Mouse (Mus musculus): Measurements from ENCODE around the gene Hnrnph1. TPM values are rescaled to one million over a fixed set of nuclear protein-coding genes. Genes with fewer than 3 reads are reported as not detected.

Gene Hnrnph1
- polyA plus RNA-seq, 1 experiment from 2014 or later = 482 TPM

- 88% methylated on average over 5 of the region's 5 CpGs for WGBS
- Histone ChIP-seq H3K4me1 (replicated peaks) (peaks cover 37% of the 10 kb centered on the region), H3K27me3 (no peaks in the 10 kb centered on the region), H3K4me3 (no peak overlapping the region), H3K27ac (replicated peaks) (no peak overlapping the region), H3K4me2 (no peak overlapping the region), H3K9me3 (no peaks in the 10 kb centered on the region), H3K9ac (no peak overlapping the region), H3K36me3 (peaks cover 11% of the 10 kb centered on the region)
- no peak for ATAC-seq (ENCODE audit: low read depth)
These were observed 1.4 kb upstream of the Hnrnph1 start for GRCm38 (mm10) chr11:50375421-50375820.

GRCm38 (mm10) chr11:50376156-50376790 lies 517 bp upstream of the Hnrnph1 start:
- Histone ChIP-seq H3K4me3 (peak overlapping the region; percentile 97), H3K27ac (replicated peaks) (peak overlapping the region; percentile 99), H3K4me1 (replicated peaks) (peaks cover 34% of the 10 kb centered on the region), H3K9me3 (no peaks in the 10 kb centered on the region), H3K27me3 (no peaks in the 10 kb centered on the region), H3K4me2 (peak overlapping the region; percentile 86), H3K9ac (peak overlapping the region; percentile 86), H3K36me3 (peaks cover 12% of the 10 kb centered on the region)
- 28% methylated on average over 10 of the region's 10 CpGs for WGBS
- ATAC-seq (ENCODE audit: low read depth) = no peak

GRCm38 (mm10) chr11:50377892-50378684 lies 1.3 kb downstream of the Hnrnph1 start:
- WGBS = under 1% methylated on average over 64 of the region's 71 CpGs
- Histone ChIP-seq H3K4me2 (peak overlapping the region; percentile 97), H3K9me3 (no peaks in the 10 kb centered on the region), H3K4me3 (peak overlapping the region; percentile 97), H3K27me3 (no peaks in the 10 kb centered on the region), H3K36me3 (peaks cover 22% of the 10 kb centered on the region), H3K9ac (peak overlapping the region; percentile 99), H3K27ac (replicated peaks) (peak overlapping the region; percentile 99), H3K4me1 (replicated peaks) (peaks cover 40% of the 10 kb centered on the region)
- peak; percentile 86 for ATAC-seq (ENCODE audit: low read depth)

- Histone ChIP-seq H3K4me3 (peak overlapping the region; percentile 97), H3K9me3 (no peaks in the 10 kb centered on the region), H3K36me3 (peaks cover 29% of the 10 kb centered on the region), H3K4me1 (replicated peaks) (peaks cover 40% of the 10 kb centered on the region), H3K27me3 (no peaks in the 10 kb centered on the region), H3K9ac (peak overlapping the region; percentile 99), H3K4me2 (peak overlapping the region; percentile 97), H3K27ac (replicated peaks) (no peak overlapping the region)
- WGBS = 75% methylated on average over 12 of the region's 12 CpGs
- no peak for ATAC-seq (ENCODE audit: low read depth)
These were observed 2.4 kb downstream of the Hnrnph1 start for GRCm38 (mm10) chr11:50379023-50379752.

- H3K9me3 ChIP-seq = no peaks in the 10 kb centered on the region
- peaks cover 35% of the 10 kb centered on the region for H3K4me1 ChIP-seq (replicated peaks)
- H3K36me3 ChIP-seq = peaks cover 43% of the 10 kb centered on the region
- H3K27ac ChIP-seq (replicated peaks) = no peak overlapping the region
- ATAC-seq (ENCODE audit: low read depth) = no peak
- WGBS = 29% methylated on average over 4 of the region's 4 CpGs
- no peaks in the 10 kb centered on the region for H3K27me3 ChIP-seq
- H3K4me3 ChIP-seq = peak overlapping the region; percentile 34
- H3K4me2 ChIP-seq = peak overlapping the region; percentile 58
- peak overlapping the region; percentile 28; the same call in 1 of the 2 replicates for H3K9ac ChIP-seq
These were observed 4.5 kb downstream of the Hnrnph1 start for GRCm38 (mm10) chr11:50381311-50381710.

GRCm38 (mm10) chr11:50387167-50387679 lies 10.4 kb downstream of the Hnrnph1 start:
- Histone ChIP-seq H3K9ac (no peak overlapping the region), H3K27ac (replicated peaks) (no peak overlapping the region), H3K9me3 (no peaks in the 10 kb centered on the region), H3K4me3 (no peak overlapping the region), H3K27me3 (no peaks in the 10 kb centered on the region), H3K4me1 (replicated peaks) (peaks cover 5% of the 10 kb centered on the region), H3K36me3 (peaks cover 82% of the 10 kb centered on the region), H3K4me2 (no peak overlapping the region)
- no peak for ATAC-seq (ENCODE audit: low read depth)
- WGBS = 82% methylated on average over 3 of the region's 3 CpGs

- no peak for ATAC-seq (ENCODE audit: low read depth)
- Histone ChIP-seq H3K9ac (no peak overlapping the region), H3K9me3 (no peaks in the 10 kb centered on the region), H3K4me1 (replicated peaks) (peaks cover 1% of the 10 kb centered on the region), H3K36me3 (peaks cover 83% of the 10 kb centered on the region), H3K27me3 (no peaks in the 10 kb centered on the region), H3K27ac (replicated peaks) (no peak overlapping the region), H3K4me3 (no peak overlapping the region), H3K4me2 (no peak overlapping the region)
- 89% methylated on average over 4 of the region's 4 CpGs for WGBS
These were observed 10.9 kb downstream of the Hnrnph1 start for GRCm38 (mm10) chr11:50387697-50388096.

GRCm38 (mm10) chr11:50388217-50388929 lies 11.6 kb downstream of the Hnrnph1 start:
- 93% methylated on average over 3 of the region's 3 CpGs for WGBS
- no peaks in the 10 kb centered on the region for H3K27me3 ChIP-seq
- no peak overlapping the region for H3K9ac ChIP-seq
- no peak overlapping the region for H3K4me3 ChIP-seq
- H3K4me1 ChIP-seq (replicated peaks) = no peaks in the 10 kb centered on the region
- ATAC-seq (ENCODE audit: low read depth) = no peak
- no peaks in the 10 kb centered on the region for H3K9me3 ChIP-seq
- H3K4me2 ChIP-seq = no peak overlapping the region
- H3K36me3 ChIP-seq = peaks cover 83% of the 10 kb centered on the region
- H3K27ac ChIP-seq (replicated peaks) = no peak overlapping the region

GRCm38 (mm10) chr11:50389011-50389410 lies 12.2 kb downstream of the Hnrnph1 start:
- Histone ChIP-seq H3K36me3 (peaks cover 85% of the 10 kb centered on the region), H3K27ac (replicated peaks) (peak overlapping the region; percentile 10; the same call in 1 of the 2 replicates)

GRCm38 (mm10) chr11:50389616-50390015 lies 12.8 kb downstream of the Hnrnph1 start:
- Histone ChIP-seq H3K4me3 (no peak overlapping the region), H3K27me3 (no peaks in the 10 kb centered on the region), H3K9ac (no peak overlapping the region), H3K4me2 (no peak overlapping the region), H3K36me3 (peaks cover 88% of the 10 kb centered on the region), H3K27ac (replicated peaks) (no peak overlapping the region), H3K9me3 (no peaks in the 10 kb centered on the region), H3K4me1 (replicated peaks) (no peaks in the 10 kb centered on the region)
- WGBS = 70% methylated on average over 5 of the region's 5 CpGs
- ATAC-seq (ENCODE audit: low read depth) = no peak

More at GRCm38 (mm10) chr11:50389011-50389410, 12.2 kb downstream of the Hnrnph1 start:
- Histone ChIP-seq H3K9me3 (no peaks in the 10 kb centered on the region), H3K4me3 (no peak overlapping the region), H3K27me3 (no peaks in the 10 kb centered on the region), H3K9ac (no peak overlapping the region), H3K4me2 (no peak overlapping the region), H3K4me1 (replicated peaks) (no peaks in the 10 kb centered on the region)
- no peak for ATAC-seq (ENCODE audit: low read depth)
- WGBS = 73% methylated on average over 3 of the region's 3 CpGs

GRCm38 (mm10) chr11:50391272-50391960 lies 14.6 kb downstream of the Hnrnph1 start:
- H3K9ac ChIP-seq = no peak overlapping the region
- H3K4me2 ChIP-seq = no peak overlapping the region
- H3K36me3 ChIP-seq = peaks cover 86% of the 10 kb centered on the region
- no peak overlapping the region for H3K27ac ChIP-seq (replicated peaks)
- H3K9me3 ChIP-seq = no peaks in the 10 kb centered on the region
- ATAC-seq (ENCODE audit: low read depth) = no peak
- 83% methylated on average over 4 of the region's 4 CpGs for WGBS
- no peaks in the 10 kb centered on the region for H3K4me1 ChIP-seq (replicated peaks)
- no peaks in the 10 kb centered on the region for H3K27me3 ChIP-seq
- no peak overlapping the region for H3K4me3 ChIP-seq

Data from neural tube, embryonic 13.5 days (tissue).